Mouse (Mus musculus) midbrain, embryonic 13.5 days (tissue): ENCODE measurements around the gene Ppt2. TPM values are rescaled to one million over a fixed set of nuclear protein-coding genes. Genes with fewer than 3 reads are reported as not detected.

ENCODE experiments used
- ATAC-seq: fragments of 200-750 bp; cut with Nextera tagmentation; 2 replicates; pipeline ENCODE4 v1.8.0; 2017; ENCODE audit warnings: mild to moderate bottlenecking, moderate TSS enrichment, moderate library complexity
- H3K27ac ChIP-seq: fragments of 300-500 bp; sonication (generic); 2 replicates; pipeline ENCODE4 v1.5.1; 2015; ENCODE audit warnings: inconsistent platforms, mild to moderate bottlenecking, moderate library complexity
- H3K27me3 ChIP-seq: fragments of 300-500 bp; sonication (generic); 2 replicates; pipeline ENCODE4 v1.6.1; 2015; ENCODE audit warnings: mild to moderate bottlenecking, inconsistent platforms
- H3K36me3 ChIP-seq: fragments of 300-500 bp; sonication (generic); 2 replicates; pipeline ENCODE4 v1.6.1; 2015; ENCODE audit warnings: mild to moderate bottlenecking, inconsistent platforms
- H3K4me1 ChIP-seq: fragments of 300-500 bp; sonication (generic); replicated peaks from 2 replicates; pipeline ENCODE4 v1.6.1; 2015; ENCODE audit warnings: inconsistent platforms
- H3K4me2 ChIP-seq: fragments of 300-500 bp; sonication (generic); replicated peaks from 2 replicates; pipeline ENCODE4 v1.6.1; 2015; ENCODE audit warnings: moderate library complexity, mild to moderate bottlenecking, inconsistent platforms
- H3K4me3 ChIP-seq: fragments of 300-500 bp; sonication (generic); replicated peaks from 2 replicates; pipeline ENCODE4 v1.5.1; 2015; ENCODE audit warnings: mild to moderate bottlenecking, inconsistent platforms
- H3K9ac ChIP-seq: fragments of 300-500 bp; sonication (generic); replicated peaks from 2 replicates; pipeline ENCODE4 v1.6.1; 2015; ENCODE audit warnings: mild to moderate bottlenecking, inconsistent platforms
- H3K9me3 ChIP-seq: fragments of 300-500 bp; sonication (generic); 2 replicates; pipeline ENCODE4 v1.6.1; 2016; ENCODE audit warnings: mild to moderate bottlenecking, inconsistent platforms
- WGBS: fragments of 180-500 bp; shearing (Covaris S2); methylation state at CpG from one replicate; pipeline ENCODE4 v1.1.7; 2015; 5-methylcytosine and 5-hydroxymethylcytosine counted together
- polyA plus RNA-seq: library from polyadenylated mRNA; unstranded; fragments of >200 nt; fragmentation: Nextera tagmentation; extraction: Ambion mirVana; gene quantifications from 2 replicates; pipeline ENCODE4 v1.2.1, GENCODE M21; 2015

Gene Ppt2
- polyA plus RNA-seq, 1 experiment from 2014 or later: 23.3 TPM

- Histone ChIP-seq H3K27ac (peak within 1 kb of the TSS; percentile 19; the same call in 1 of the 2 replicates), H3K9me3 (no peaks in the 10 kb centered on the region), H3K36me3 (peaks cover 79% of the 10 kb centered on the region), H3K27me3 (no peaks in the 10 kb centered on the region), H3K4me2 (no peak within 1 kb of the TSS), H3K4me3 (no peak within 1 kb of the TSS), H3K9ac (peak within 1 kb of the TSS; percentile 39; the same call in 1 of the 2 replicates), H3K4me1 (no peaks in the 10 kb centered on the region)
- ATAC-seq: no peak
- WGBS: 68% methylated on average over 6 of the region's 6 CpGs
Measured at GRCm38 (mm10) chr17:34615871-34616270, 12.4 kb downstream of the Ppt2 start, which contains the start of gene Egfl8. TSS of gene Egfl8 (minus strand) at chr17:34615971.

- Histone ChIP-seq H3K4me1 (peaks cover 5% of the 10 kb centered on the region), H3K27ac (no peak overlapping the region), H3K4me2 (no peak overlapping the region), H3K9ac (no peak overlapping the region), H3K4me3 (no peak overlapping the region), H3K27me3 (no peaks in the 10 kb centered on the region), H3K9me3 (no peaks in the 10 kb centered on the region), H3K36me3 (peaks cover 78% of the 10 kb centered on the region)
- no peak; the same call in 1 of the 2 replicates for ATAC-seq
- 89% methylated on average over 10 of the region's 10 CpGs for WGBS
Measured at GRCm38 (mm10) chr17:34613830-34614229, 14.5 kb downstream of the Ppt2 start.

- Histone ChIP-seq H3K4me2 (no peak overlapping the region), H3K4me3 (no peak overlapping the region), H3K9ac (no peak overlapping the region), H3K4me1 (peaks cover 12% of the 10 kb centered on the region), H3K36me3 (peaks cover 79% of the 10 kb centered on the region), H3K27me3 (no peaks in the 10 kb centered on the region), H3K9me3 (no peaks in the 10 kb centered on the region), H3K27ac (no peak overlapping the region)
- ATAC-seq: no peak
- 85% methylated on average over 11 of the region's 11 CpGs for WGBS
Measured at GRCm38 (mm10) chr17:34613054-34613645, 15.2 kb downstream of the Ppt2 start.

- H3K9me3 ChIP-seq: no peaks in the 10 kb centered on the region
Measured at GRCm38 (mm10) chr17:34611050-34611449, 17.3 kb downstream of the Ppt2 start.

GRCm38 (mm10) chr17:34607997-34608396 lies 20.3 kb downstream of the Ppt2 start:
- Histone ChIP-seq H3K27ac (no peak overlapping the region), H3K36me3 (peaks cover 36% of the 10 kb centered on the region), H3K9ac (peak overlapping the region; percentile 97; the same call in 1 of the 2 replicates), H3K4me1 (peaks cover 43% of the 10 kb centered on the region), H3K27me3 (no peaks in the 10 kb centered on the region), H3K4me3 (no peak overlapping the region), H3K9me3 (no peaks in the 10 kb centered on the region), H3K4me2 (no peak overlapping the region)
- 92% methylated on average over 7 of the region's 7 CpGs for WGBS
- ATAC-seq: no peak

More at GRCm38 (mm10) chr17:34611050-34611449, 17.3 kb downstream of the Ppt2 start:
- no peak overlapping the region for H3K4me2 ChIP-seq
- WGBS: 91% methylated on average over 8 of the region's 8 CpGs
- peaks cover 67% of the 10 kb centered on the region for H3K36me3 ChIP-seq
- no peaks in the 10 kb centered on the region for H3K27me3 ChIP-seq
- no peak overlapping the region for H3K9ac ChIP-seq
- H3K4me1 ChIP-seq: peaks cover 31% of the 10 kb centered on the region
- H3K4me3 ChIP-seq: no peak overlapping the region
- no peak overlapping the region for H3K27ac ChIP-seq
- ATAC-seq: no peak

GRCm38 (mm10) chr17:34606186-34607039 lies 21.9 kb downstream of the Ppt2 start:
- no peak for ATAC-seq
- peak overlapping the region; percentile 97 for H3K9ac ChIP-seq
- H3K4me2 ChIP-seq: peak overlapping the region; percentile 100
- H3K4me3 ChIP-seq: peak overlapping the region; percentile 93
- H3K27ac ChIP-seq: peak overlapping the region; percentile 91
- peaks cover 26% of the 10 kb centered on the region for H3K36me3 ChIP-seq
- H3K27me3 ChIP-seq: no peaks in the 10 kb centered on the region
- H3K9me3 ChIP-seq: no peaks in the 10 kb centered on the region
- H3K4me1 ChIP-seq: peaks cover 56% of the 10 kb centered on the region
- WGBS: 17% methylated on average over 32 of the region's 32 CpGs

- Histone ChIP-seq H3K27ac (peak overlapping the region; percentile 91), H3K36me3 (peaks cover 25% of the 10 kb centered on the region), H3K4me2 (peak overlapping the region; percentile 100), H3K9me3 (no peaks in the 10 kb centered on the region), H3K27me3 (no peaks in the 10 kb centered on the region), H3K9ac (peak overlapping the region; percentile 97), H3K4me3 (peak overlapping the region; percentile 93), H3K4me1 (peaks cover 56% of the 10 kb centered on the region)
- ATAC-seq: peak; percentile 59
- under 1% methylated on average over 28 of the region's 30 CpGs for WGBS
Measured at GRCm38 (mm10) chr17:34605609-34606008, 22.7 kb downstream of the Ppt2 start.

GRCm38 (mm10) chr17:34604511-34605237 lies 23.6 kb downstream of the Ppt2 start:
- Histone ChIP-seq H3K27ac (peak overlapping the region; percentile 91), H3K9me3 (no peaks in the 10 kb centered on the region), H3K4me2 (peak overlapping the region; percentile 100), H3K4me1 (peaks cover 56% of the 10 kb centered on the region), H3K27me3 (no peaks in the 10 kb centered on the region), H3K4me3 (peak overlapping the region; percentile 93), H3K9ac (peak overlapping the region; percentile 97), H3K36me3 (peaks cover 27% of the 10 kb centered on the region)
- ATAC-seq: no peak
- WGBS: 20% methylated on average over 24 of the region's 24 CpGs

GRCm38 (mm10) chr17:34604061-34604508 lies 24.2 kb downstream of the Ppt2 start, which contains the start of gene Agpat1:
TSS of gene Agpat1 (plus strand) at chr17:34604262.
- Histone ChIP-seq H3K27me3 (no peaks in the 10 kb centered on the region), H3K9ac (peak within 1 kb of the TSS; percentile 97), H3K9me3 (no peaks in the 10 kb centered on the region), H3K36me3 (peaks cover 28% of the 10 kb centered on the region), H3K27ac (peak within 1 kb of the TSS; percentile 91), H3K4me2 (peak within 1 kb of the TSS; percentile 100), H3K4me3 (peak within 1 kb of the TSS; percentile 93), H3K4me1 (peaks cover 53% of the 10 kb centered on the region)
- peak; percentile 87 for ATAC-seq
- WGBS: under 1% methylated on average over 35 of the region's 35 CpGs

- no peaks in the 10 kb centered on the region for H3K9me3 ChIP-seq
- peak within 1 kb of the TSS; percentile 100 for H3K4me2 ChIP-seq
- no peaks in the 10 kb centered on the region for H3K27me3 ChIP-seq
- H3K9ac ChIP-seq: peak within 1 kb of the TSS; percentile 97
- H3K36me3 ChIP-seq: peaks cover 28% of the 10 kb centered on the region
- peak within 1 kb of the TSS; percentile 91 for H3K27ac ChIP-seq
- H3K4me3 ChIP-seq: peak within 1 kb of the TSS; percentile 93
- ATAC-seq: peak; percentile 97
- H3K4me1 ChIP-seq: peaks cover 47% of the 10 kb centered on the region
- under 1% methylated on average over 30 of the region's 30 CpGs for WGBS
Measured at GRCm38 (mm10) chr17:34603375-34604060, 24.8 kb downstream of the Ppt2 start, which contains the start of gene Rnf5. TSS of gene Rnf5 (minus strand) at chr17:34603690.

- 90% methylated on average over 12 of the region's 12 CpGs for WGBS
- Histone ChIP-seq H3K4me3 (peak overlapping the region; percentile 78), H3K27ac (no peak overlapping the region), H3K9ac (peak overlapping the region; percentile 23; the same call in 1 of the 2 replicates), H3K36me3 (peaks cover 24% of the 10 kb centered on the region), H3K4me2 (peak overlapping the region; percentile 90), H3K9me3 (no peaks in the 10 kb centered on the region), H3K4me1 (peaks cover 43% of the 10 kb centered on the region), H3K27me3 (no peaks in the 10 kb centered on the region)
- ATAC-seq: no peak
Measured at GRCm38 (mm10) chr17:34601796-34602195, 26.5 kb downstream of the Ppt2 start.
